Mouse (Mus musculus) heart, postnatal 14 days (tissue): ENCODE measurements at regions not wholly inside any gene's neighbourhood (a gene's known extent, or its start where the extent isn't known, plus 50 kb on each side); places are given as distances from the start of the nearest gene placed in this dataset.
"Not testable (repeated sequence)": the region's sequence is repeated elsewhere in the genome, so short reads cannot be mapped to it uniquely, and the experiment has no call there.

Source experiments
- DNase-seq, 2 experiments: peaks; one replicate each; pipeline ENCODE4 v3.0.0; 2021 to 2022
- intact Hi-C: fragments of 180-260 bp; cut with DNase I; formaldehyde crosslinking; loops from one replicate; pipeline ENCODE4 v1.15.1; 2025
- microRNA-seq, 2 experiments: library from miRNA; unstranded; fragments of <30 nt; microRNA quantifications; one replicate each; pipeline ENCODE4 v1.2.0; 2021 to 2022

DNA sequence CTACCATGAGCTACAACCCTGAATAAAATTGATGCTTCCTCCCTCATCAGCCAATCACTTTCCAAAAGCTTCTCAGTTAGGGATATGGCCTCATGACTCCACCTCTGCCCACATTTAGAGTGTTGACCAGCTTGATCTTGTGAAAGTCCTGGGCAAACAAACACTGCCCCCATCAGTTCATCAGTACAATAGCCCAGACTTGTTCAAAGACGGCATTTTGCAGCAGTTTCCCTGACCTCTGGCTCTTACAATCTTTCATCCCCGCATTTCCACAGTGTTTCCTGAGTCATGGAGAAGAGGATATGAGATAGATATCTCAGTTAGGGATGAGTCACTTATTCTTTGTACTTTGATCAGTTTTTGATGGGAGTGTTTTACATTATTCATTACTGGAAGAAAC, 203.5 kb upstream of the Asrgl1 start:
- intact Hi-C loops, DNase-seq: not testable (repeated sequence)

DNA sequence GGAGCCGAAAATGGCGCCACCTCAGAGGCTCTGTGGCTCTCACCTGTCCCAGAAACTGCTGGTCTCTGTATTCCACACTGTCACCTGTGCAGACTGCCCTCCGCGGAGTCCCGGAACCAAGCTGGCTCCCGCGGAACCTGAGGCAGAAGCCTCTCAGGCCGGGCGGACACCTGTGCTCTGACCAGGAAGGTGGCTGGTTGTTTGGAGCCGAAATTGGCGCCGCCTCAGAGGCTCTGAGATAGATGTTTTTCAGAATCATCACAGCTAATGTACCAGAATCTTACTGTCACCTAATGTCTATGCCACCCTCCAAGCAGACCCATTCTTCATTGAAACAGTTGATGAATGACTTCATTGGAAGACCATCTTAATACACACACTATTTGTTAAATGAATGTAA, 202.0 kb upstream of the Asrgl1 start:
- intact Hi-C loops, DNase-seq: not testable (repeated sequence)

DNA sequence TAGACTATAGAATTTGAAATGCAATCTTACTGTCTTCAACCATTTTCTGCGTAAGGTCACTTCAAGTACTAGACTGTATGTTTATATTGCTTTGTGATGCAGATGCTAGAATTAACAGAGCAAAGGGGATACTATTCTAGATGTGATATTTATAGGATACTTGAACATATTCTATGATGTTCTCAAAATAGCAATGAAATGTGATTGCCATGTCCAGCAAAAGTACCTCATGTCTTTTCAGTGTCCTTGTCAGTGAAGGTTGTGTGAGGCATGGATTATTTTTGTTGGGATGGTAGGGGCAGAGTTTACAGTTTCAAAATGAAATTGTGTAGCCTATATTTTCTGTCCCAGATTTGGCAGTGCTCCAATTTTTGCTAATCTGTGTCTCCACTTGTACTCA, 182.5 kb upstream of the Asrgl1 start:
- DNase-seq, intact Hi-C loops: not testable (repeated sequence)

DNA sequence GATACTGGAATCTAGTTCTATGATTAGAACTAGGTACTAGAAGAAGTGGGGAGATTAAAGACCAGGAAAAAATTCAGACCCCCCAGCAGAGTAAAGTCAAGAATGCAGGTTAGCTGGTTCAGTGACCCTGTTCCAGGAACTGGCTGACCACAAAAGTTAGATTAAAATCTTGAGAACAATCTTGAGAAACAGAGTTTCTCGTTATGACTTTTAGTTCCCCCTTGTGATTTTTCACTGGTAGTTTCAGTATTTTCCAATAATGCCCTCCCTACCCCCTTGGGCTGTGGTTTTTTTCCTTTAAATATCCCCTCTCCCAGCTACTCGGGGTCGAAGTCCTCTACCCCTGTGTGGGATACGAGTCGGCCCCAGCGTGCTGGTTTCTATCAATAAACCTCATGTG, 180.7 kb upstream of the Asrgl1 start:
- DNase-seq, intact Hi-C loops: not testable (repeated sequence)

DNA sequence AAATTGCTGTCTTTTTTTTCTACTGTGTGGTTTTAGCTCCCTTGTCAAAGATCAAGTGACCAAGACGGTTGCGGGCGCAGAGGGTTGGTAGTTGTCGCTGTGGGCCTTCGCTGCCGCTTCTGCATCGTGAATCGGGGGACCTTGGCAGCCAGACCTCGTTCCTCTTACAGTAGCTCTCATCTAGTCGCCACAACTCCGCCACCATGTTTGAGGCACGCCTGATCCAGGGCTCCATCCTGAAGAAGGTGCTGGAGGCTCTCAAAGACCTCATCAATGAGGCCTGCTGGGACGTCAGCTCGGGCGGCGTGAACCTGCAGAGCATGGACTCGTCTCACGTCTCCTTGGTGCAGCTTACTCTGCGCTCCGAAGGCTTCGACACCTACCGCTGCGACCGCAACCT, 147.7 kb upstream of the Asrgl1 start:
- intact Hi-C loops = not testable (repeated sequence)
- peak; percentile 14 to 20 for DNase-seq

DNA sequence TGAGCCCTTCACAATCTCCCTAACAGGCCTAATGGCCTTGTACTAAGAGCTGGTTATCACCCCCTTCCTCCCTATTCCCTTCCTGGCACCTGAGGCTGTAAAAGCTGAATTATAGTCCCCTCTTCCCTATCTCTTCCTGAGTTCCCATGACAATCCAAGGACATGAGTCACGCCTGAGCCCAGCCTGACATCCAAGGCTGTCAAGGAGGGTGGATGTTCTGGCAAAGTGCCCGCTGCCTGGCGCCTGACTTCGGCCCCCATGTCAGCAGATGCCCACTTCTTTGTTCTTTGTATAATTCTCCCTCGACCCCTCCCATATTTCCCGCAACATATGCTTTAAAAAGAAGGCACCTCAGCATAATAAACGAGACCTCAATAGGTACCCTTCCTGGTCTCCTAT, 99.2 kb upstream of the Asrgl1 start:
- DNase-seq, intact Hi-C loops: not testable (repeated sequence)

Small RNA genes lying in the stretch of these regions (microRNA-seq; reads per million reads assigned to microRNA genes)
- gene Gm24543 = 0 reads per million in 2 experiments
